Mouse (Mus musculus) ES-Bruce4 (cell line): ENCODE results near the gene Cdkl1.

Experiments
- CTCF ChIP-seq: IDR thresholded peaks from one replicate; pipeline ENCODE4 v1.8.1; 2011; ENCODE audit warnings: low read depth, low read length
- POLR2A ChIP-seq: IDR thresholded peaks from one replicate; pipeline ENCODE4 v1.8.1; 2011; ENCODE audit warnings: low read length; ENCODE audit not compliant: insufficient read depth

DNA sequence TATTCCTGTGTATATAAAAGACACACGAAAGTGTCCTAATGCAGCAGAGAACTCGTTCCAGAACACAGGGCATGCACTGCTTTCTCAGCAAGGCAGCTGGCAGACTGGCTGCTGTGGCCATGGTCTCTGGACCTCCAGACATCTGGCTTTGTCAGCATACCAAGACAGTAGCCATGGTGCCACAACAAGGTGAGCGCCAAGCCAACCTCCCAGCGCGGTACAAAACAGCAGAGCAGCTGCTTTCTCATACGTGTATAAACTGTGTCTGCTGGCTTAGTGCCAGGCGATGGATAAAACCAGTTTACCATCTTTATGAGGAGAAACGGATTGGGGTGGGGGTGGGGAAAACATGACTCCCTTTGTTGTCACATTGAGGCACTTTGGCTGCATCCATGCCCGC, 25.5 kb downstream of the Cdkl1 start:
- TF ChIP-seq POLR2A: no peak
- TF ChIP-seq CTCF: no peak
